Mouse (Mus musculus): ENCODE measurements around the gene Il4ra.

GRCm38 (mm10) chr7:125556096-125556495 is 4.2 kb downstream of the Il4ra start:
- no peak for TF ChIP-seq CTCF (IDR thresholded peaks at IDR 0.05; ENCODE audit: control insufficient read depth, insufficient read depth, insufficient read length)
- TF ChIP-seq CEBPB (IDR thresholded peaks at IDR 0.05; ENCODE audit: low read depth), result no peak
- TF ChIP-seq MAX (IDR thresholded peaks at IDR 0.05), result no peak
- no peak for TF ChIP-seq MYOG (IDR thresholded peaks at IDR 0.05; ENCODE audit: control insufficient read depth, extremely low read depth, insufficient read length)
- TF ChIP-seq MYOD1 (IDR thresholded peaks at IDR 0.05; ENCODE audit: control insufficient read depth, insufficient read length, low read depth), result no peak
